Mouse (Mus musculus): ENCODE results near the gene Hjurp. TPM values are rescaled to one million over a fixed set of nuclear protein-coding genes. Genes with fewer than 3 reads are reported as not detected.
"Not testable (repeated sequence)": the region's sequence is repeated elsewhere in the genome, so short reads cannot be mapped to it uniquely, and the experiment has no call there.

Gene Hjurp
- polyA plus RNA-seq, 1 experiment from 2014 or later, result 174 TPM

GRCm38 (mm10) chr1:88226670-88227379 lies 50.6 kb downstream of the Hjurp start, which contains the start of gene Mroh2a:
Mroh2a (plus strand) TSS chr1:88226986.
- H3K4me3 ChIP-seq (ENCODE audit: low read depth, low read length), result no peak within 1 kb of the TSS
- H3K9me3 ChIP-seq (ENCODE audit: control insufficient read depth, low read length), result peaks cover 64% of the 10 kb centered on the region
- no peaks in the 10 kb centered on the region for H3K4me1 ChIP-seq (ENCODE audit: control insufficient read depth, insufficient read depth, low read length)
- no peaks in the 10 kb centered on the region for H3K27me3 ChIP-seq (ENCODE audit: control insufficient read depth, insufficient read depth, low read length)
- peak; percentile 23 for DNase-seq (ENCODE audit: low spot score)
- no peak within 1 kb of the TSS for H3K4me2 ChIP-seq (ENCODE audit: low read depth, severe bottlenecking)
- H3K9ac ChIP-seq (ENCODE audit: low read length), result no peak within 1 kb of the TSS
- 62% methylated on average over 5 of the region's 5 CpGs for WGBS
- ATAC-seq (ENCODE audit: insufficient number of reproducible peaks, low FRiP score, low TSS enrichment, low read depth), result no peak
- no peak within 1 kb of the TSS for H3K27ac ChIP-seq (replicated peaks; ENCODE audit: low read depth, low read length)
- no peaks in the 10 kb centered on the region; the same call in 1 of the 2 replicates for H3K36me3 ChIP-seq (ENCODE audit: control insufficient read depth, insufficient read depth, low read length)

DNA sequence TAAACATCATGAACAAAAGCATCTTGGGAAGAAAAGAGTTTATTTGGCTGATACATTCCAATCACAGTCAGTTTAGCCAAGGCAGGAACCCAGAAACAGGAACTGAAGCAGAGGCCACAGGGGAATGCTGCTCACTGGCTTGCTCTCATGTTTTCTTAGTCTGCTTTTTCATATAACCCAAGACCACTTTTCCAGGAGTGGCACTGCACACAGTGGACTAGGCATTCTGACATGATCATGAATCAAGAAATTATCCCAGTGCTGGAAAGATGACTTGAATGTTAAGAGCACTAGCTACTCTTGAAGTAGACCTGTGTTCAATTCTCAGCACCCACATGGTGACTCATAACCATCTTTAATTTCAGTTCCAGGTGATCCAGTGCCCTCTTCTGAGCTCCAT lies 51.7 kb downstream of the Hjurp start:
- Histone ChIP-seq H3K27me3 (ENCODE audit: control insufficient read depth, insufficient read depth, low read length) (no peaks in the 10 kb centered on the region), H3K9me3 (ENCODE audit: control insufficient read depth, low read length) (peaks cover 53% of the 10 kb centered on the region), H3K36me3 (ENCODE audit: control insufficient read depth, insufficient read depth, low read length) (no peaks in the 10 kb centered on the region), H3K4me2 (ENCODE audit: low read depth, severe bottlenecking) (no peak overlapping the region), H3K4me3 (ENCODE audit: low read depth, low read length) (no peak overlapping the region), H3K27ac (replicated peaks; ENCODE audit: low read depth, low read length) (no peak overlapping the region), H3K4me1 (ENCODE audit: control insufficient read depth, insufficient read depth, low read length) (no peaks in the 10 kb centered on the region), H3K9ac (ENCODE audit: low read length) (no peak overlapping the region)
- ATAC-seq (ENCODE audit: insufficient number of reproducible peaks, low FRiP score, low TSS enrichment, low read depth), result no peak
- DNase-seq (ENCODE audit: low spot score), result peak; percentile 26

DNA sequence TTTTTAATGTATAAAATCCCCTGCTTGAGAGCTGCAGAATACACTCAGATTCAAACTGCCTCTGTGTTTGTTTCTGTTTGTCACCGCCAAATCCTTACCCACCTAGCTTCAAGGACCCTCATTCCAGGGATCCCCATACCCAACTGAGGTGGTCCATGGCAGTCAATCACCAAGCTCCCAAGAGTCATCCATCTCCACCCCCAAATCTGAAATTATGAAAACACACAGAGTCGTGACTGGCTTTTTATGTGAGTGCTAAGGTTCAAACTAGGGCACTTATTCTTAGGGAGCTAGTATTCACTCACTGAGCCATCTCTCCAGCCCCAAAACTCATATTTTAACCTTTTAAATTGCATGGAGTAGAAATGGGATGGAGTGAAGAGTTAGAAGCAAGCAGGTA lies 52.1 kb downstream of the Hjurp start:
- not testable (repeated sequence) for ATAC-seq (ENCODE audit: insufficient number of reproducible peaks, low FRiP score, low TSS enrichment, low read depth); H3K9ac ChIP-seq (ENCODE audit: low read length); H3K4me1 ChIP-seq (ENCODE audit: control insufficient read depth, insufficient read depth, low read length); H3K27me3 ChIP-seq (ENCODE audit: control insufficient read depth, insufficient read depth, low read length); H3K4me2 ChIP-seq (ENCODE audit: low read depth, severe bottlenecking); H3K4me3 ChIP-seq (ENCODE audit: low read depth, low read length); H3K36me3 ChIP-seq (ENCODE audit: control insufficient read depth, insufficient read depth, low read length); DNase-seq (ENCODE audit: low spot score); H3K27ac ChIP-seq (replicated peaks; ENCODE audit: low read depth, low read length)
- peaks cover 48% of the 10 kb centered on the region for H3K9me3 ChIP-seq (ENCODE audit: control insufficient read depth, low read length)
- WGBS, result 43% methylated on average over 2 of the region's 2 CpGs

DNA sequence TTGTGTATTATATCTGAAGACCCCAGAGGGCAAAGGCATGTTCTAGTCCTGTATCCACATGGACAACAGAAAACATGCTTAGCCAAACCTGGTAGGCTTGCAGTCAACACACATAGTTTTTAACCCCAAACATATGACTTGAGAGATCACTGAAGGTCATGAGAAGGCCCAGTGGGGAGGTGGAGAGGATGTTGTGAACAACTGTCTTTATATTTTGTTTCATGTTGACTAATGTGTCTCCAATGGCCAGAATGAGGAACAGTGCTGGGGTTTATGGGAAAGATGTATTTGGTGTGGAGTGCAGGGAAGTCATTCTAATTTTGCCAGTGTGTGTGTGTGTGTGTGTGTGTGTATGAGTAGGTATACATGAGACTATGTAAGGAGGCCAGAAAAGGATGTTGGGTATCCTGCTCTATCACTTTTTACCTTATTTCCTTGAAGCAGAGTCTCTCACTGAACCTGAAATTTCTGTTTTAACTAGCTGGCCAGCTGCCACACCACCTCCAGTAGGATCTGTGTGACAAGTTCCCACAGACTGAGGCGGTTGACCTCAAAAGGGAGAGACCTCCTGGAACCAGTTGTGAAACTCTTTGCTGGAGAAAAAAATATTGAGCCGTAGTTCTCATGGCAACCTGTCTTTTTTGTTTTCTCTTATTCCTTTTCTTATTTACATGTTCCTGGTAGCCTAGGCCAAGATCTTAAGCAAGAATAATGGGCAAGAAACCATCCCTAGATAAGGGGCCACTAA lies 53.2 kb downstream of the Hjurp start:
- Histone ChIP-seq H3K27ac (replicated peaks; ENCODE audit: low read depth, low read length) (no peak overlapping the region), H3K36me3 (ENCODE audit: control insufficient read depth, insufficient read depth, low read length) (no peaks in the 10 kb centered on the region), H3K4me2 (ENCODE audit: low read depth, severe bottlenecking) (no peak overlapping the region), H3K9ac (ENCODE audit: low read length) (no peak overlapping the region), H3K4me1 (ENCODE audit: control insufficient read depth, insufficient read depth, low read length) (no peaks in the 10 kb centered on the region), H3K27me3 (ENCODE audit: control insufficient read depth, insufficient read depth, low read length) (no peaks in the 10 kb centered on the region), H3K4me3 (ENCODE audit: low read depth, low read length) (no peak overlapping the region), H3K9me3 (ENCODE audit: control insufficient read depth, low read length) (peaks cover 38% of the 10 kb centered on the region)
- 76% methylated on average over 2 of the region's 2 CpGs for WGBS
- no peak for ATAC-seq (ENCODE audit: insufficient number of reproducible peaks, low FRiP score, low TSS enrichment, low read depth)
- DNase-seq (ENCODE audit: low spot score), result peak; percentile 28

DNA sequence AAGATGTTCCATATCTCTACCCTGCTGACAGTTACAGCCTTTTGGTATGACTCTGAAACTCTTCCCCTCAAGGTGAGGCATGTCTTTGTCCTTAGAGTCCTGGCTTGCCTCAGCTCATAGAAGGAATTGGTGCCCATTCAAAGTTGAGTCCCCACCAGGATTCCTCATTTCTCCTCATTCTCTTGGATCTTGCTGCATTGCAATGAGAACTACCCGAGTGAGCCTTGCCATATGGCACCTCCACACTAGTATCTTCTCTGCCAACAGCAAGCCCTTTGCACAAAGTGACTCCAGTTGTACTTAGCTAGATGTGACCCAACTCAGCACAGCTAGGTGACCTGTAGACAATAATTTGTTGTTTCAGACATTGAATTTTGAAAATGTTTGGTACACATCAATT lies 53.8 kb downstream of the Hjurp start:
- no peak for ATAC-seq (ENCODE audit: insufficient number of reproducible peaks, low FRiP score, low TSS enrichment, low read depth)
- H3K4me3 ChIP-seq (ENCODE audit: low read depth, low read length), result no peak overlapping the region
- no peaks in the 10 kb centered on the region for H3K4me1 ChIP-seq (ENCODE audit: control insufficient read depth, insufficient read depth, low read length)
- H3K4me2 ChIP-seq (ENCODE audit: low read depth, severe bottlenecking), result no peak overlapping the region
- DNase-seq (ENCODE audit: low spot score), result peak; percentile 38
- H3K9me3 ChIP-seq (ENCODE audit: control insufficient read depth, low read length), result peaks cover 33% of the 10 kb centered on the region
- H3K27ac ChIP-seq (replicated peaks; ENCODE audit: low read depth, low read length), result no peak overlapping the region
- no peaks in the 10 kb centered on the region for H3K36me3 ChIP-seq (ENCODE audit: control insufficient read depth, insufficient read depth, low read length)
- H3K27me3 ChIP-seq (ENCODE audit: control insufficient read depth, insufficient read depth, low read length), result no peaks in the 10 kb centered on the region
- WGBS, result 57% methylated on average over 1 of the region's 1 CpGs
- H3K9ac ChIP-seq (ENCODE audit: low read length), result no peak overlapping the region

- not testable (repeated sequence) for H3K4me1 ChIP-seq (ENCODE audit: control insufficient read depth, insufficient read depth, low read length); H3K27ac ChIP-seq (replicated peaks; ENCODE audit: low read depth, low read length); H3K27me3 ChIP-seq (ENCODE audit: control insufficient read depth, insufficient read depth, low read length); ATAC-seq (ENCODE audit: insufficient number of reproducible peaks, low FRiP score, low TSS enrichment, low read depth); H3K36me3 ChIP-seq (ENCODE audit: control insufficient read depth, insufficient read depth, low read length); H3K4me2 ChIP-seq (ENCODE audit: low read depth, severe bottlenecking); H3K4me3 ChIP-seq (ENCODE audit: low read depth, low read length); H3K9ac ChIP-seq (ENCODE audit: low read length)
- DNase-seq (ENCODE audit: low spot score), result peak; percentile 27
- H3K9me3 ChIP-seq (ENCODE audit: control insufficient read depth, low read length), result peaks cover 28% of the 10 kb centered on the region
Observed at GRCm38 (mm10) chr1:88223011-88223515, 54.4 kb downstream of the Hjurp start.

DNA sequence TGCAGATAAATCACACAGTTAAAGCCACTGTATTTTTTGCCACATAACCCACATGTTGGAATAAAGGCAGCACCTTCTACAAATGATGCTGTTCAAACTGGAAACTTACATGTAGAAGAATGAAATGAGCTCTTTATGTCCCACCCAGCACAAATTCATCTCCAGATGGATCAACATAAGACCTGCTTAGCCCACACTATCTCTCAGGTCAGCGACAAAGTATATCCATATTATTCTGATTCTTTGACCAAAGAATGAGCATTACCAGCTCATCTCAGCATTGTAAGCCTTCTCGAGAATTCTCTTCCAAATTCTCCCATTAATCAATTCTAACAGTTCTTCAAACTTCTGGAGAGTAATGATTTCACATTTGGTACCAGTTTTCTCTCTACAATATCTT lies 55.2 kb downstream of the Hjurp start:
- ATAC-seq (ENCODE audit: insufficient number of reproducible peaks, low FRiP score, low TSS enrichment, low read depth) (no peak), DNase-seq (ENCODE audit: low spot score) (no peak)
- H3K4me3 ChIP-seq (ENCODE audit: low read depth, low read length), result no peak overlapping the region
- no peaks in the 10 kb centered on the region for H3K27me3 ChIP-seq (ENCODE audit: control insufficient read depth, insufficient read depth, low read length)
- no peaks in the 10 kb centered on the region for H3K4me1 ChIP-seq (ENCODE audit: control insufficient read depth, insufficient read depth, low read length)
- H3K9me3 ChIP-seq (ENCODE audit: control insufficient read depth, low read length), result peaks cover 25% of the 10 kb centered on the region
- H3K36me3 ChIP-seq (ENCODE audit: control insufficient read depth, insufficient read depth, low read length), result no peaks in the 10 kb centered on the region
- no peak overlapping the region for H3K27ac ChIP-seq (replicated peaks; ENCODE audit: low read depth, low read length)
- H3K4me2 ChIP-seq (ENCODE audit: low read depth, severe bottlenecking), result no peak overlapping the region
- WGBS, result 57% methylated on average over 2 of the region's 2 CpGs
- no peak overlapping the region for H3K9ac ChIP-seq (ENCODE audit: low read length)

- ATAC-seq (ENCODE audit: insufficient number of reproducible peaks, low FRiP score, low TSS enrichment, low read depth), result no peak
- H3K4me3 ChIP-seq (ENCODE audit: low read depth, low read length), result no peak overlapping the region
- peaks cover 24% of the 10 kb centered on the region for H3K9me3 ChIP-seq (ENCODE audit: control insufficient read depth, low read length)
- no peak overlapping the region for H3K4me2 ChIP-seq (ENCODE audit: low read depth, severe bottlenecking)
- no peaks in the 10 kb centered on the region for H3K4me1 ChIP-seq (ENCODE audit: control insufficient read depth, insufficient read depth, low read length)
- H3K36me3 ChIP-seq (ENCODE audit: control insufficient read depth, insufficient read depth, low read length), result no peaks in the 10 kb centered on the region
- no peak overlapping the region for H3K9ac ChIP-seq (ENCODE audit: low read length)
- DNase-seq (ENCODE audit: low spot score), result peak; percentile 33
- no peak overlapping the region for H3K27ac ChIP-seq (replicated peaks; ENCODE audit: low read depth, low read length)
- no peaks in the 10 kb centered on the region for H3K27me3 ChIP-seq (ENCODE audit: control insufficient read depth, insufficient read depth, low read length)
Observed at GRCm38 (mm10) chr1:88220336-88220735, 57.1 kb downstream of the Hjurp start.
